Mouse (Mus musculus) forebrain, embryonic 15.5 days (tissue): ENCODE results near the gene Rita1. TPM values are rescaled to one million over a fixed set of nuclear protein-coding genes. Genes with fewer than 3 reads are reported as not detected.

Source experiments
- ATAC-seq: fragments of 200-750 bp; cut with Nextera tagmentation; replicated peaks from 2 replicates; pipeline ENCODE4 v1.8.0; 2017; ENCODE audit warnings: mild to moderate bottlenecking, moderate TSS enrichment, moderate library complexity
- H3K27ac ChIP-seq: fragments of 300-500 bp; sonication (generic); replicated peaks from 2 replicates; pipeline ENCODE4 v1.5.1; 2015; ENCODE audit warnings: mild to moderate bottlenecking, inconsistent platforms
- H3K27me3 ChIP-seq: fragments of 300-500 bp; sonication (generic); 2 replicates; pipeline ENCODE4 v1.6.1; 2015; ENCODE audit warnings: inconsistent platforms
- H3K36me3 ChIP-seq: fragments of 300-500 bp; sonication (generic); 2 replicates; pipeline ENCODE4 v1.6.1; 2015; ENCODE audit warnings: mild to moderate bottlenecking, inconsistent platforms
- H3K4me1 ChIP-seq: fragments of 300-500 bp; sonication (generic); 2 replicates; pipeline ENCODE4 v1.6.1; 2015; ENCODE audit warnings: inconsistent platforms
- H3K4me2 ChIP-seq: fragments of 300-500 bp; sonication (generic); replicated peaks from 2 replicates; pipeline ENCODE4 v1.6.1; 2015; ENCODE audit warnings: mild to moderate bottlenecking, inconsistent platforms
- H3K4me3 ChIP-seq: fragments of 300-500 bp; sonication (generic); 2 replicates; pipeline ENCODE4 v1.5.1; 2015; ENCODE audit warnings: mild to moderate bottlenecking, inconsistent platforms
- H3K9ac ChIP-seq: fragments of 300-500 bp; sonication (generic); replicated peaks from 2 replicates; pipeline ENCODE4 v1.6.1; 2015; ENCODE audit warnings: mild to moderate bottlenecking, inconsistent platforms
- H3K9me3 ChIP-seq: fragments of 300-500 bp; sonication (generic); 2 replicates; pipeline ENCODE4 v1.6.1; 2016; ENCODE audit warnings: inconsistent platforms
- WGBS: fragments of 180-500 bp; shearing (Covaris S2); methylation state at CpG from one replicate; pipeline ENCODE4 v1.1.7; 2015; ENCODE audit warnings: mixed read lengths; 5-methylcytosine and 5-hydroxymethylcytosine counted together
- polyA plus RNA-seq: library from polyadenylated mRNA; unstranded; fragments of >200 nt; fragmentation: Nextera tagmentation; extraction: Ambion mirVana; gene quantifications from 2 replicates; pipeline ENCODE4 v1.2.1, GENCODE M21; 2015

Rita1 gene
- polyA plus RNA-seq, 1 experiment from 2014 or later = 23.0 TPM

DNA sequence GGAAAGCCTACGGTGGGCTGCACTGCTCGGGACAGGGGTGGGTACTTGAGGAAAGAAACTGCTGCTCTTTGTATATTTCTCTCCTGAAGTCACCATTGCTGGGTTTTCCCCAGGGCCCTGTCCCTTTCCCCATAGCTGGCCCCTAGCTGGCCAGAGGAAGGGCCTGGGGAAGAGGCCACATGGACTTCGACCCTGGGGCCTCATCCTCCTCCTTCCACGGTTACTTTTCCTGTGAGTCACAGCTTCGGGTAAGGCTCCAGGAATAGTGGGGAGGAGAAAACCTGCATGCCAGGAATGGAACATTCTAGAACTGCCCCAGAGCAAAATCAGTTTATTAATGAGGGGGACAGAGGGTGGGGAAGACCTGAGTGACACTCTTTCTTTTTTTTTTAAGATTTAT is 62.3 kb downstream of the Rita1 start:
- Histone ChIP-seq H3K4me1 (no peaks in the 10 kb centered on the region), H3K4me2 (no peak overlapping the region), H3K9ac (no peak overlapping the region), H3K27me3 (no peaks in the 10 kb centered on the region), H3K36me3 (peaks cover 19% of the 10 kb centered on the region), H3K4me3 (no peak overlapping the region), H3K9me3 (no peaks in the 10 kb centered on the region), H3K27ac (no peak overlapping the region)
- no peak for ATAC-seq
- WGBS = 95% methylated on average over 5 of the region's 5 CpGs

DNA sequence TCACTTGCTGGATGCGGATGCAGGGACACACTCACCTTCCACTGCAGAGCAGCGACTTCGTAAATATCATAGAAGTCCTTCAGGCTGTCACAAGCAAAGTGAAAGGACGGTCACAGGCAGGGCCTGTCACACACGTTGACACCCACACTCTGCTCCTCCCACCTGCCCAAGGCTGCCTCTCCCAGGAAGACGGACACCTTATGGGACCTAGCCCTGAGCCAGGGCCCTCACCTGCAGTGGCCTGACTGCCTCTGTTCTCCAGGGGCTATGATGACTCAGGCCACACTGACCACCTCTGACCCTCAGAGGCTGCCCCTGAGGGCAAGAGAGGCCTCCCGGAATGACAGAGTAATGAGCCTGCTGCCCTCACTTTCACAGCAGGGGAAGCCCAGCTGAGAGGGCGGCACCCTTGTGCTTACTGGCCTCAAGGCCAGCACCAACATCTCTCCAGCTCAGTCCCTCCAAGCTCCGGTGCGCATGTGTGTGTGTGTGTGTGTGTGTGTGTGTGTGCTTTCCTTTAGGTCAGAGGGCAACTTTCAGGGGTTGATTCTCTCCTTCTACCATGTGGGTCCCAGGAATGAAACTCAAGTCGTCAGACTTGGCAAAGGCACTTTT is 64.0 kb downstream of the Rita1 start:
- H3K4me1 ChIP-seq = no peaks in the 10 kb centered on the region
- no peak overlapping the region for H3K4me3 ChIP-seq
- no peaks in the 10 kb centered on the region for H3K9me3 ChIP-seq
- no peaks in the 10 kb centered on the region for H3K27me3 ChIP-seq
- H3K27ac ChIP-seq = no peak overlapping the region
- ATAC-seq = no peak
- H3K9ac ChIP-seq = no peak overlapping the region
- 82% methylated on average over 11 of the region's 11 CpGs for WGBS
- H3K4me2 ChIP-seq = no peak overlapping the region
- H3K36me3 ChIP-seq = peaks cover 11% of the 10 kb centered on the region

Other genes starting within 250 kb of the Rita1 start
- 6.3 and 7.0 TPM in 2 replicates for gene Lhx5, start 180.9 kb downstream of the Rita1 start, polyA plus RNA-seq
- gene Sdsl, start 139.8 kb downstream of the Rita1 start, polyA plus RNA-seq = 2.3 and 2.6 TPM in 2 replicates
- not detected in 2 replicates for gene Sds, start 136.1 kb downstream of the Rita1 start, polyA plus RNA-seq
- gene Plbd2, start 109.0 kb downstream of the Rita1 start, polyA plus RNA-seq = 24.0 and 25.6 TPM in 2 replicates
- gene Slc8b1, start 101.4 kb downstream of the Rita1 start, polyA plus RNA-seq = 2.2 and 2.4 TPM in 2 replicates
- gene Tpcn1, start 23.9 kb downstream of the Rita1 start, polyA plus RNA-seq = 17.4 and 19.9 TPM in 2 replicates
- gene Iqcd, start 23.6 kb downstream of the Rita1 start, polyA plus RNA-seq = 1.5 and 2.1 TPM in 2 replicates
- 46.9 and 49.0 TPM in 2 replicates for gene Ddx54, start 150 bp upstream of the Rita1 start, polyA plus RNA-seq
- gene Cfap73, start 21.6 kb upstream of the Rita1 start, polyA plus RNA-seq = 0.47 and 1.2 TPM in 2 replicates
- 2.7 and 4.2 TPM in 2 replicates for gene Rasal1, start 36.2 kb upstream of the Rita1 start, polyA plus RNA-seq
- 48.2 and 52.8 TPM in 2 replicates for gene Dtx1, start 99.3 kb upstream of the Rita1 start, polyA plus RNA-seq
- 0.08 and 0.14 TPM in 2 replicates for gene Oas2, start 137.3 kb upstream of the Rita1 start, polyA plus RNA-seq
- 0.22 and 0.40 TPM in 2 replicates for gene Oas3, start 165.1 kb upstream of the Rita1 start, polyA plus RNA-seq
- gene Oas1e, start 182.9 kb upstream of the Rita1 start, polyA plus RNA-seq = 0.26 TPM in 1 of 2 replicates, not detected in the other
- gene Oas1c, start 199.9 kb upstream of the Rita1 start, polyA plus RNA-seq = 0.20 and 0.41 TPM in 2 replicates
- not detected in 2 replicates for gene Oas1f, start 234.8 kb upstream of the Rita1 start, polyA plus RNA-seq
- gene Oas1h, start 248.8 kb upstream of the Rita1 start, polyA plus RNA-seq = not detected in 2 replicates